Mouse (Mus musculus): ENCODE measurements around the gene Dram1. TPM values are rescaled to one million over a fixed set of nuclear protein-coding genes. Genes with fewer than 3 reads are reported as not detected.

The Dram1 gene
- polyA plus RNA-seq, 1 experiment from 2014 or later, result 3.3 TPM

- no peaks in the 10 kb centered on the region for H3K9me3 ChIP-seq (replicated peaks; ENCODE audit: control insufficient read depth, low read length)
- H3K27ac ChIP-seq (ENCODE audit: low read length), result no peak overlapping the region
- no peaks in the 10 kb centered on the region for H3K27me3 ChIP-seq (ENCODE audit: control insufficient read depth, insufficient read depth, low read length)
- no peak overlapping the region for H3K9ac ChIP-seq (ENCODE audit: low read length)
- H3K36me3 ChIP-seq (ENCODE audit: control insufficient read depth, insufficient read depth), result no peaks in the 10 kb centered on the region
- peaks cover 22% of the 10 kb centered on the region for H3K4me1 ChIP-seq (ENCODE audit: control insufficient read depth, insufficient read depth, low read length)
- ATAC-seq (replicated peaks; ENCODE audit: extremely low read depth, insufficient read depth, low FRiP score), result no peak; the same call in 1 of the 2 replicates
- peak overlapping the region; percentile 13; the same call in 1 of the 2 replicates for H3K4me2 ChIP-seq (ENCODE audit: low read depth, low read length)
- H3K4me3 ChIP-seq (ENCODE audit: low read length), result no peak overlapping the region
- 37% methylated on average over 10 of the region's 10 CpGs for WGBS
These were observed 11.4 kb upstream of the Dram1 start for GRCm38 (mm10) chr10:88390096-88390790.

GRCm38 (mm10) chr10:88389576-88389975, 10.7 kb upstream of the Dram1 start:
- H3K27me3 ChIP-seq (ENCODE audit: control insufficient read depth, insufficient read depth, low read length), result no peaks in the 10 kb centered on the region
- H3K27ac ChIP-seq (ENCODE audit: low read length), result no peak overlapping the region
- H3K4me3 ChIP-seq (ENCODE audit: low read length), result no peak overlapping the region
- 16% methylated on average over 4 of the region's 4 CpGs for WGBS
- H3K9me3 ChIP-seq (replicated peaks; ENCODE audit: control insufficient read depth, low read length), result no peaks in the 10 kb centered on the region
- H3K36me3 ChIP-seq (ENCODE audit: control insufficient read depth, insufficient read depth), result no peaks in the 10 kb centered on the region
- peaks cover 23% of the 10 kb centered on the region for H3K4me1 ChIP-seq (ENCODE audit: control insufficient read depth, insufficient read depth, low read length)
- no peak overlapping the region for H3K9ac ChIP-seq (ENCODE audit: low read length)
- H3K4me2 ChIP-seq (ENCODE audit: low read depth, low read length), result 0 out of 2 replicates have a peak overlapping the region, but pooled peaks have one; percentile 8
- ATAC-seq (replicated peaks; ENCODE audit: extremely low read depth, insufficient read depth, low FRiP score), result peak; percentile 64

GRCm38 (mm10) chr10:88386251-88386650, 7.4 kb upstream of the Dram1 start:
- no peaks in the 10 kb centered on the region for H3K9me3 ChIP-seq (replicated peaks; ENCODE audit: control insufficient read depth, low read length)
- no peaks in the 10 kb centered on the region for H3K36me3 ChIP-seq (ENCODE audit: control insufficient read depth, insufficient read depth)
- H3K9ac ChIP-seq (ENCODE audit: low read length), result no peak overlapping the region
- no peak overlapping the region for H3K4me2 ChIP-seq (ENCODE audit: low read depth, low read length)
- ATAC-seq (replicated peaks; ENCODE audit: extremely low read depth, insufficient read depth, low FRiP score), result no peak
- 70% methylated on average over 6 of the region's 6 CpGs for WGBS
- H3K4me1 ChIP-seq (ENCODE audit: control insufficient read depth, insufficient read depth, low read length), result peaks cover 44% of the 10 kb centered on the region
- H3K4me3 ChIP-seq (ENCODE audit: low read length), result no peak overlapping the region
- no peak overlapping the region for H3K27ac ChIP-seq (ENCODE audit: low read length)
- H3K27me3 ChIP-seq (ENCODE audit: control insufficient read depth, insufficient read depth, low read length), result no peaks in the 10 kb centered on the region

- Histone ChIP-seq H3K27me3 (ENCODE audit: control insufficient read depth, insufficient read depth, low read length) (no peaks in the 10 kb centered on the region), H3K36me3 (ENCODE audit: control insufficient read depth, insufficient read depth) (no peaks in the 10 kb centered on the region), H3K4me3 (ENCODE audit: low read length) (no peak overlapping the region), H3K9ac (ENCODE audit: low read length) (no peak overlapping the region), H3K9me3 (replicated peaks; ENCODE audit: control insufficient read depth, low read length) (no peaks in the 10 kb centered on the region), H3K4me2 (ENCODE audit: low read depth, low read length) (no peak overlapping the region), H3K27ac (ENCODE audit: low read length) (no peak overlapping the region), H3K4me1 (ENCODE audit: control insufficient read depth, insufficient read depth, low read length) (peaks cover 46% of the 10 kb centered on the region)
- no peak for ATAC-seq (replicated peaks; ENCODE audit: extremely low read depth, insufficient read depth, low FRiP score)
- 30% methylated on average over 6 of the region's 6 CpGs for WGBS
These were observed 6.9 kb upstream of the Dram1 start for GRCm38 (mm10) chr10:88385758-88386157.

GRCm38 (mm10) chr10:88385290-88385689, 6.4 kb upstream of the Dram1 start:
- Histone ChIP-seq H3K27ac (ENCODE audit: low read length) (no peak overlapping the region), H3K9ac (ENCODE audit: low read length) (no peak overlapping the region), H3K36me3 (ENCODE audit: control insufficient read depth, insufficient read depth) (no peaks in the 10 kb centered on the region), H3K4me3 (ENCODE audit: low read length) (no peak overlapping the region), H3K4me2 (ENCODE audit: low read depth, low read length) (no peak overlapping the region), H3K27me3 (ENCODE audit: control insufficient read depth, insufficient read depth, low read length) (no peaks in the 10 kb centered on the region), H3K9me3 (replicated peaks; ENCODE audit: control insufficient read depth, low read length) (no peaks in the 10 kb centered on the region), H3K4me1 (ENCODE audit: control insufficient read depth, insufficient read depth, low read length) (peaks cover 50% of the 10 kb centered on the region)
- 91% methylated on average over 11 of the region's 11 CpGs for WGBS
- no peak for ATAC-seq (replicated peaks; ENCODE audit: extremely low read depth, insufficient read depth, low FRiP score)

GRCm38 (mm10) chr10:88384081-88384480, 5.2 kb upstream of the Dram1 start:
- Histone ChIP-seq H3K4me2 (ENCODE audit: low read depth, low read length) (0 out of 2 replicates have a peak overlapping the region, but pooled peaks have one; percentile 23), H3K36me3 (ENCODE audit: control insufficient read depth, insufficient read depth) (no peaks in the 10 kb centered on the region), H3K27me3 (ENCODE audit: control insufficient read depth, insufficient read depth, low read length) (no peaks in the 10 kb centered on the region), H3K4me3 (ENCODE audit: low read length) (no peak overlapping the region), H3K4me1 (ENCODE audit: control insufficient read depth, insufficient read depth, low read length) (peaks cover 39% of the 10 kb centered on the region), H3K9ac (ENCODE audit: low read length) (no peak overlapping the region), H3K9me3 (replicated peaks; ENCODE audit: control insufficient read depth, low read length) (no peaks in the 10 kb centered on the region), H3K27ac (ENCODE audit: low read length) (no peak overlapping the region)
- no peak for ATAC-seq (replicated peaks; ENCODE audit: extremely low read depth, insufficient read depth, low FRiP score)
- WGBS, result 37% methylated on average over 5 of the region's 5 CpGs

- H3K27ac ChIP-seq (ENCODE audit: low read length), result no peak overlapping the region; the same call in 1 of the 2 replicates
These were observed 4.6 kb upstream of the Dram1 start for GRCm38 (mm10) chr10:88383479-88383878.

GRCm38 (mm10) chr10:88382009-88382408, 3.1 kb upstream of the Dram1 start:
- no peaks in the 10 kb centered on the region for H3K36me3 ChIP-seq (ENCODE audit: control insufficient read depth, insufficient read depth)
- WGBS, result 40% methylated on average over 6 of the region's 6 CpGs
- no peak for ATAC-seq (replicated peaks; ENCODE audit: extremely low read depth, insufficient read depth, low FRiP score)
- peaks cover 39% of the 10 kb centered on the region for H3K4me1 ChIP-seq (ENCODE audit: control insufficient read depth, insufficient read depth, low read length)
- no peak overlapping the region for H3K9ac ChIP-seq (ENCODE audit: low read length)
- H3K27me3 ChIP-seq (ENCODE audit: control insufficient read depth, insufficient read depth, low read length), result no peaks in the 10 kb centered on the region
- H3K4me3 ChIP-seq (ENCODE audit: low read length), result no peak overlapping the region
- H3K4me2 ChIP-seq (ENCODE audit: low read depth, low read length), result no peak overlapping the region
- H3K9me3 ChIP-seq (replicated peaks; ENCODE audit: control insufficient read depth, low read length), result no peaks in the 10 kb centered on the region
- no peak overlapping the region for H3K27ac ChIP-seq (ENCODE audit: low read length)

More at GRCm38 (mm10) chr10:88383479-88383878, 4.6 kb upstream of the Dram1 start:
- no peak overlapping the region for H3K4me2 ChIP-seq (ENCODE audit: low read depth, low read length)
- peaks cover 39% of the 10 kb centered on the region for H3K4me1 ChIP-seq (ENCODE audit: control insufficient read depth, insufficient read depth, low read length)
- 59% methylated on average over 4 of the region's 4 CpGs for WGBS
- H3K36me3 ChIP-seq (ENCODE audit: control insufficient read depth, insufficient read depth), result no peaks in the 10 kb centered on the region
- no peaks in the 10 kb centered on the region for H3K9me3 ChIP-seq (replicated peaks; ENCODE audit: control insufficient read depth, low read length)
- H3K27me3 ChIP-seq (ENCODE audit: control insufficient read depth, insufficient read depth, low read length), result no peaks in the 10 kb centered on the region
- no peak overlapping the region for H3K4me3 ChIP-seq (ENCODE audit: low read length)
- H3K9ac ChIP-seq (ENCODE audit: low read length), result no peak overlapping the region
- ATAC-seq (replicated peaks; ENCODE audit: extremely low read depth, insufficient read depth, low FRiP score), result no peak

- WGBS, result 82% methylated on average over 4 of the region's 4 CpGs
- Histone ChIP-seq H3K4me3 (ENCODE audit: low read length) (no peak overlapping the region), H3K4me1 (ENCODE audit: control insufficient read depth, insufficient read depth, low read length) (peaks cover 42% of the 10 kb centered on the region), H3K36me3 (ENCODE audit: control insufficient read depth, insufficient read depth) (no peaks in the 10 kb centered on the region), H3K9ac (ENCODE audit: low read length) (no peak overlapping the region), H3K27me3 (ENCODE audit: control insufficient read depth, insufficient read depth, low read length) (no peaks in the 10 kb centered on the region), H3K27ac (ENCODE audit: low read length) (no peak overlapping the region), H3K9me3 (replicated peaks; ENCODE audit: control insufficient read depth, low read length) (no peaks in the 10 kb centered on the region), H3K4me2 (ENCODE audit: low read depth, low read length) (no peak overlapping the region)
- ATAC-seq (replicated peaks; ENCODE audit: extremely low read depth, insufficient read depth, low FRiP score), result no peak
These were observed 2.4 kb upstream of the Dram1 start for GRCm38 (mm10) chr10:88381286-88381685.
